Mouse (Mus musculus): ENCODE results near the gene Ndufv3.
"Not testable (repeated sequence)": the region's sequence is repeated elsewhere in the genome, so short reads cannot be mapped to it uniquely, and the experiment has no call there.

Ndufv3 gene

GRCm38 (mm10) chr17:31512593-31512992 is 7.3 kb upstream of the Ndufv3 start:
- no peak for DNase-seq (ENCODE audit: low spot score)

- no peak for DNase-seq (ENCODE audit: low spot score)
Observed at GRCm38 (mm10) chr17:31514696-31515095, 5.2 kb upstream of the Ndufv3 start.

DNA sequence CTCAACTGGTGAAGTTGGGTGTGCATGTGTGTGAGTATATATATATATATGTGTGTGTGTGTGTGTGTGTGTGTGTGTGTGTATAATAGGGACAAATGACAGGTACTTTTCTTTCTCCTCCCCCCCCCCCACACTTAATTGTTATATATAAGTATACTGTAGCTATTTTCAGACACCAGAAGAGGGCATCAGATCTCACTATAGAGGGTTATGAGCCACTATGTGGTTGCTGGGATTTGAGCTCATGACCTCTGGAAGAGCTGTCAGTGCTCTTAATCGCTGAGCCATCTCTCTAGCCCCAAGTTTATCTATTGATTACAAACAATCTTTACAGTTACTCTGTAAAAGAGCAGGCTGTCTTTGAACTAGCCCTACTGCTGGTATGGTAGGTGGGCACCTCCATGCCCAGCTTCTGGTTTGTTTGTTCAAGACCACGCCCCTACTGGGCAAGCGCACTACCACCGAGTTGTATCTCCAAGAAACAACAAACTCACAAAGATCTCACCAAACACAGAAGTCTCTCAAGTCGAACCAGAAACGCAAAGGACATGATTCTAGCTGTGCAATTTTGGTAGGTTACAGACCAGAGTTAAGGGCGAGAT is 470 bp upstream of the Ndufv3 start:
- DNase-seq (ENCODE audit: low spot score) = peak; percentile 19

GRCm38 (mm10) chr17:31520895-31521294 is 980 bp downstream of the Ndufv3 start:
- DNase-seq (ENCODE audit: low spot score) = peak; percentile 53

- no peak for DNase-seq (ENCODE audit: low spot score)
Observed at GRCm38 (mm10) chr17:31521948-31522347, 2.0 kb downstream of the Ndufv3 start.

DNA sequence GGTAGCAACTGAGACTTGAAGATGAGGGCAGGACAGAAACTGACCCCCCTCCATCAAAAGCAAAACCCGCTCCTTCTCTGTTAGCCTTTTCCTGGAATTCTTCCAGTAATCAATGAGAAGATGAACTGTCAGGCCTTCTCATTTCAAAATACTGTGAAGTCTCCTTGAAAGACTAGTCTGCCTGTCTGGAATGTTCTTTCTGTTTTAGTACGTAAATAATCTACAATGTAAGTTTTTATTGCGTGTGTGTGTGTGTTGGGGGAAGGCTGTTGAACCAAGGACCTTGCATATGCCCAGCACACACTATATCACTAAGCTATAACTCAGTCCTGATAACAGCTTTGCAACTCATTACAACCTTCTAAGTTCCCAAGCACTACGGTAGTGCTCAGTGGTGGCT is 5.2 kb downstream of the Ndufv3 start:
- no peak for DNase-seq (ENCODE audit: low spot score)

GRCm38 (mm10) chr17:31525816-31526215 is 5.9 kb downstream of the Ndufv3 start:
- DNase-seq (ENCODE audit: low spot score) = no peak

- DNase-seq (ENCODE audit: low spot score) = peak; percentile 65
Observed at GRCm38 (mm10) chr17:31529314-31529713, 9.4 kb downstream of the Ndufv3 start.

GRCm38 (mm10) chr17:31531441-31532158 is 11.7 kb downstream of the Ndufv3 start:
- no peak for DNase-seq (ENCODE audit: low spot score)

GRCm38 (mm10) chr17:31532331-31532730 is 12.4 kb downstream of the Ndufv3 start:
- DNase-seq (ENCODE audit: low spot score) = not testable (repeated sequence)

DNA sequence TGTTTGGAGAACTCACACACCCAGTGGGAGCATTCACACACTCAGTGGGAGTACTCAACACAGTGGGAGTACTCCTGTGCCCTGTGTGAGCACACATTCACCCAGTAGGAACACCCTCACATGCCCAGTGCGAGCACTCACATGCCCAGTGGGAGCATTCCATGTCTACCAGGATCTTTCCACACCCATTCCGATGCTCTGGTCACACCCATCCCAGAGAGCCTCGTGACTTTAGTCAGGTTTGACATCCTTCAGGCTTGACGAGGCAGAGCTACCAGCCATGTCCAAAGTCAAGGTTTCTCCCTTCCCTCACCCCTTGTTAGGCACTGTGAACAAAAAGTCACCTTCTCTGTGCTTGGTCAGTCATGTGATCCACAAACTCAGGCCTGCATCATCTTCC is 15.4 kb downstream of the Ndufv3 start:
- no peak for DNase-seq (ENCODE audit: low spot score)

DNA sequence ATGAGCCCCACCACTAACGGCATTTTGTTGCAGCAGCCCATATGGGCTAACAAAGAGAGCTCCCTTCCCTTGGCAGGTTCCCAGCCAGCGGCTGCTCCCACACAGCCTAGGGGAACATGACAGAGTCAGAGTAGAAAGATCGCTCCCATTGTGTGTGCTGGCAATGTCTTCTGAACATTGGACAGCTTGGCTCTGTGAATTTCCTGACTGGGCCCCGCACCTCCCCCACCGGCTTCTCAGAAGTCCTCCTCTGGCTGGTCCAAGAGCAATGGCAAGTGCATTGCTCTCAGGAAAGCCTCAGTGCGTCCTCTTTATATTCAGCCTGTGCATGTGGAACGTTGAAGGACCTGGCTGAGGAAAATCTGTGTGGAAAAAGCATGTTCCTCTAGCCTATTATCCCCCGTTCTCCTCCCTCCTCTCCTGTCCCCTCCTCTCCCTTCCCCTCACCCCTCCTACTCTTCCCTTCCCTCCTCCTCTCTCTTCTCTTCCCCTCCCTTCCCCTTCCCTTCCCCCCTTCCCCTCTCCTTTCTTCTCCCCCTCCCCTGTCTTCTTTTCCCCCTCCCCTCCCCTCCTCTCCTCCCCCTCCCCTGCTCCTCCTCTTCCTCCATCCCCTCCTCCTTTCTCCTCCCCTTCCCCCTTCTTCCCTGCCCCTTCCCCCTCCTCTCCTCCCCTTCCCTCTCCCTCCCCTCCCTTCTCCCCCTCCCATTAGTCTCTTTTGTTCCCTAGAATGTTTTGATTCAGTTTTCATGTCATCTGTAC is 16.1 kb downstream of the Ndufv3 start:
- peak; percentile 66 for DNase-seq (ENCODE audit: low spot score)

- no peak for DNase-seq (ENCODE audit: low spot score)
Observed at GRCm38 (mm10) chr17:31540101-31540500, 20.2 kb downstream of the Ndufv3 start.

- DNase-seq (ENCODE audit: low spot score) = no peak
Observed at GRCm38 (mm10) chr17:31540809-31541459, 21.0 kb downstream of the Ndufv3 start.

GRCm38 (mm10) chr17:31541460-31541831 is 21.5 kb downstream of the Ndufv3 start:
- peak; percentile 53 for DNase-seq (ENCODE audit: low spot score)

- DNase-seq (ENCODE audit: low spot score) = no peak
Observed at GRCm38 (mm10) chr17:31543574-31543973, 23.7 kb downstream of the Ndufv3 start.

- no peak for DNase-seq (ENCODE audit: low spot score)
Observed at GRCm38 (mm10) chr17:31546444-31547196, 26.7 kb downstream of the Ndufv3 start.

- DNase-seq (ENCODE audit: low spot score) = no peak
Observed at GRCm38 (mm10) chr17:31547974-31548373, 28.1 kb downstream of the Ndufv3 start.

DNA sequence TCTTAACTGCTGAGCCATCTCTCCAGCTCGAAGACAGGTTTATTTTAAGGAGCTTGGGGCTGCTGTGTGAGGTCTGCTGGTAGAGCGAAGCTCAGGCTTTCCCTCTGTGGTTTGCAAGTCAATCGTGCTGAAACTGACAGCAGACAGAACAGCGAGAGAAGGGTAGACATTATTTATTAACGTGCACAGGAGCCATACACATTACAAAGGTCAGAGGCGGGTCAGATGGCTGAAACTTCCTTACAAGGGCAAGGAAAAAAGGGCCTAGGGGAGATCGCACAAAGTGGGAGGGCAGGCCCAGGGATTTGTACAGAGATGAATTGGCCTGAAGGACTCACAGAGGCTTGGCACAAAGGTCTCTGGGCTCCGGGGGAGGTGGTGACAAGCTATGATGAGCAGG is 29.5 kb downstream of the Ndufv3 start:
- peak; percentile 64 for DNase-seq (ENCODE audit: low spot score)

DNA sequence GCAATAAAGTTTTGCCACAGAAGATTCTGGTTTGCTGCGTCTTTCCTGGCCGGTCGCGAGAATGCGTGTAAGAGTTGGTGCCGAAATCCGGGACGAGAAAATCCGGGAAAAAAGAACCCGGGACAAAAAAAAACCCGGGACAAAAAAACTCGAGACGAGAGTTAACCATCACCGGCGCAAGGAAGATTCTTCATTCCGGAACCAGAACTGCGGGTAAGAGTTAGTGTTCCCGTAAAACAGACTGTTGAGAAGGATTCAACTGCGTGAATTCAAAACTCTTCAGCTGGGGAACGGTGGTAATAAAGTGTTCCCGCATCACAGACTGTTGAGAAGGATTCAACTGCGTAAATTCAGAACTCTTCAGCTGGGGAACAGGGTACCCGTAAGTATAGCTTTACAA is 32.7 kb downstream of the Ndufv3 start:
- DNase-seq (ENCODE audit: low spot score) = not testable (repeated sequence)

GRCm38 (mm10) chr17:31556253-31556652 is 36.3 kb downstream of the Ndufv3 start:
- DNase-seq (ENCODE audit: low spot score) = no peak
